Mouse (Mus musculus): ENCODE measurements around the gene Erbb2. TPM values are rescaled to one million over a fixed set of nuclear protein-coding genes. Genes with fewer than 3 reads are reported as not detected.
A peak's percentile ranks its signal among the peaks of the same experiment; 100 is the strongest.

The Erbb2 gene
- polyA plus RNA-seq, 1 experiment from 2014 or later: 41.4 TPM

GRCm38 (mm10) chr11:98390141-98390540, 22.1 kb upstream of the Erbb2 start:
- H3K4me3 ChIP-seq (ENCODE audit: low read length): no peak overlapping the region
- no peak for ATAC-seq (ENCODE audit: low read depth)
- no peaks in the 10 kb centered on the region for H3K36me3 ChIP-seq (ENCODE audit: control insufficient read depth, insufficient read depth, low read length)
- WGBS: 76% methylated on average over 12 of the region's 12 CpGs
- H3K9me3 ChIP-seq (ENCODE audit: control insufficient read depth, low read length): no peaks in the 10 kb centered on the region
- no peak overlapping the region for H3K27ac ChIP-seq (ENCODE audit: low read length)
- peaks cover 47% of the 10 kb centered on the region for H3K4me1 ChIP-seq (replicated peaks; ENCODE audit: control insufficient read depth, insufficient read depth, low read length)
- H3K27me3 ChIP-seq (ENCODE audit: control insufficient read depth, insufficient read depth, low read depth, low read length): peaks cover 26% of the 10 kb centered on the region
- H3K9ac ChIP-seq (ENCODE audit: low read length): no peak overlapping the region
- no peak overlapping the region for H3K4me2 ChIP-seq (ENCODE audit: low read depth, low read length)

- H3K4me2 ChIP-seq (ENCODE audit: low read depth, low read length): no peak overlapping the region
- H3K4me1 ChIP-seq (replicated peaks; ENCODE audit: control insufficient read depth, insufficient read depth, low read length): peaks cover 45% of the 10 kb centered on the region
- H3K36me3 ChIP-seq (ENCODE audit: control insufficient read depth, insufficient read depth, low read length): no peaks in the 10 kb centered on the region
Measured at GRCm38 (mm10) chr11:98392034-98392433, 20.2 kb upstream of the Erbb2 start.

GRCm38 (mm10) chr11:98392645-98393044, 19.6 kb upstream of the Erbb2 start:
- Histone ChIP-seq H3K27ac (ENCODE audit: low read length) (peak overlapping the region; percentile 90), H3K27me3 (ENCODE audit: control insufficient read depth, insufficient read depth, low read depth, low read length) (peaks cover 3% of the 10 kb centered on the region; the same call in 1 of the 2 replicates), H3K9ac (ENCODE audit: low read length) (peak overlapping the region; percentile 10; the same call in 1 of the 2 replicates), H3K4me2 (ENCODE audit: low read depth, low read length) (peak overlapping the region; percentile 4; the same call in 1 of the 2 replicates), H3K36me3 (ENCODE audit: control insufficient read depth, insufficient read depth, low read length) (no peaks in the 10 kb centered on the region), H3K4me1 (replicated peaks; ENCODE audit: control insufficient read depth, insufficient read depth, low read length) (peaks cover 45% of the 10 kb centered on the region), H3K4me3 (ENCODE audit: low read length) (no peak overlapping the region), H3K9me3 (ENCODE audit: control insufficient read depth, low read length) (no peaks in the 10 kb centered on the region)
- WGBS: 40% methylated on average over 4 of the region's 4 CpGs
- no peak for ATAC-seq (ENCODE audit: low read depth)

More at GRCm38 (mm10) chr11:98392034-98392433, 20.2 kb upstream of the Erbb2 start:
- peak; percentile 34 for ATAC-seq (ENCODE audit: low read depth)
- Histone ChIP-seq H3K9me3 (ENCODE audit: control insufficient read depth, low read length) (no peaks in the 10 kb centered on the region), H3K9ac (ENCODE audit: low read length) (0 out of 2 replicates have a peak overlapping the region, but pooled peaks have one; percentile 26), H3K27me3 (ENCODE audit: control insufficient read depth, insufficient read depth, low read depth, low read length) (peaks cover 9% of the 10 kb centered on the region), H3K4me3 (ENCODE audit: low read length) (no peak overlapping the region), H3K27ac (ENCODE audit: low read length) (peak overlapping the region; percentile 90)
- whole genome bisulfite sequencing: 17% methylated on average over 7 of the region's 8 CpGs

- ATAC-seq (ENCODE audit: low read depth): peak; percentile 63
- no peak overlapping the region for H3K4me2 ChIP-seq (ENCODE audit: low read depth, low read length)
- no peaks in the 10 kb centered on the region for H3K36me3 ChIP-seq (ENCODE audit: control insufficient read depth, insufficient read depth, low read length)
- H3K27ac ChIP-seq (ENCODE audit: low read length): peak overlapping the region; percentile 90
- peaks cover 45% of the 10 kb centered on the region for H3K4me1 ChIP-seq (replicated peaks; ENCODE audit: control insufficient read depth, insufficient read depth, low read length)
- no peaks in the 10 kb centered on the region for H3K9me3 ChIP-seq (ENCODE audit: control insufficient read depth, low read length)
- no peaks in the 10 kb centered on the region for H3K27me3 ChIP-seq (ENCODE audit: control insufficient read depth, insufficient read depth, low read depth, low read length)
- 42% methylated on average over 6 of the region's 6 CpGs for WGBS
- no peak overlapping the region for H3K4me3 ChIP-seq (ENCODE audit: low read length)
- 0 out of 2 replicates have a peak overlapping the region, but pooled peaks have one; percentile 44 for H3K9ac ChIP-seq (ENCODE audit: low read length)
Measured at GRCm38 (mm10) chr11:98393317-98393716, 19.0 kb upstream of the Erbb2 start.

GRCm38 (mm10) chr11:98394301-98394700, 18.0 kb upstream of the Erbb2 start:
- Histone ChIP-seq H3K36me3 (ENCODE audit: control insufficient read depth, insufficient read depth, low read length) (no peaks in the 10 kb centered on the region), H3K27me3 (ENCODE audit: control insufficient read depth, insufficient read depth, low read depth, low read length) (no peaks in the 10 kb centered on the region), H3K4me1 (replicated peaks; ENCODE audit: control insufficient read depth, insufficient read depth, low read length) (peaks cover 38% of the 10 kb centered on the region), H3K4me3 (ENCODE audit: low read length) (no peak overlapping the region), H3K9ac (ENCODE audit: low read length) (peak overlapping the region; percentile 22; the same call in 1 of the 2 replicates), H3K9me3 (ENCODE audit: control insufficient read depth, low read length) (no peaks in the 10 kb centered on the region), H3K4me2 (ENCODE audit: low read depth, low read length) (no peak overlapping the region), H3K27ac (ENCODE audit: low read length) (peak overlapping the region; percentile 90)
- WGBS: 18% methylated on average over 6 of the region's 6 CpGs
- no peak for ATAC-seq (ENCODE audit: low read depth)

GRCm38 (mm10) chr11:98395041-98395440, 17.2 kb upstream of the Erbb2 start:
- no peak; the same call in 1 of the 2 replicates for ATAC-seq (ENCODE audit: low read depth)
- Histone ChIP-seq H3K9me3 (ENCODE audit: control insufficient read depth, low read length) (no peaks in the 10 kb centered on the region), H3K4me1 (replicated peaks; ENCODE audit: control insufficient read depth, insufficient read depth, low read length) (peaks cover 44% of the 10 kb centered on the region)

GRCm38 (mm10) chr11:98397946-98398345, 14.3 kb upstream of the Erbb2 start:
- 86% methylated on average over 7 of the region's 7 CpGs for WGBS
- ATAC-seq (ENCODE audit: low read depth): no peak
- Histone ChIP-seq H3K4me2 (ENCODE audit: low read depth, low read length) (no peak overlapping the region), H3K27me3 (ENCODE audit: control insufficient read depth, insufficient read depth, low read depth, low read length) (no peaks in the 10 kb centered on the region), H3K36me3 (ENCODE audit: control insufficient read depth, insufficient read depth, low read length) (no peaks in the 10 kb centered on the region), H3K9ac (ENCODE audit: low read length) (no peak overlapping the region), H3K27ac (ENCODE audit: low read length) (no peak overlapping the region), H3K4me1 (replicated peaks; ENCODE audit: control insufficient read depth, insufficient read depth, low read length) (peaks cover 33% of the 10 kb centered on the region), H3K4me3 (ENCODE audit: low read length) (no peak overlapping the region), H3K9me3 (ENCODE audit: control insufficient read depth, low read length) (no peaks in the 10 kb centered on the region)

More at GRCm38 (mm10) chr11:98395041-98395440, 17.2 kb upstream of the Erbb2 start:
- no peak overlapping the region for H3K4me3 ChIP-seq (ENCODE audit: low read length)
- H3K4me2 ChIP-seq (ENCODE audit: low read depth, low read length): no peak overlapping the region
- no peaks in the 10 kb centered on the region for H3K27me3 ChIP-seq (ENCODE audit: control insufficient read depth, insufficient read depth, low read depth, low read length)
- no peaks in the 10 kb centered on the region for H3K36me3 ChIP-seq (ENCODE audit: control insufficient read depth, insufficient read depth, low read length)
- H3K27ac ChIP-seq (ENCODE audit: low read length): peak overlapping the region; percentile 90
- 28% methylated on average over 4 of the region's 4 CpGs for WGBS
- H3K9ac ChIP-seq (ENCODE audit: low read length): peak overlapping the region; percentile 34; the same call in 1 of the 2 replicates

GRCm38 (mm10) chr11:98400161-98400726, 12.0 kb upstream of the Erbb2 start, which contains the start of gene Pgap3:
Gene Pgap3 (minus strand): TSS chr11:98400490.
- peak within 1 kb of the TSS; percentile 98 for H3K27ac ChIP-seq (ENCODE audit: low read length)
- peaks cover 11% of the 10 kb centered on the region for H3K4me1 ChIP-seq (replicated peaks; ENCODE audit: control insufficient read depth, insufficient read depth, low read length)
- H3K4me2 ChIP-seq (ENCODE audit: low read depth, low read length): peak within 1 kb of the TSS; percentile 81
- no peaks in the 10 kb centered on the region for H3K27me3 ChIP-seq (ENCODE audit: control insufficient read depth, insufficient read depth, low read depth, low read length)
- under 1% methylated on average over 40 of the region's 40 CpGs for WGBS
- no peaks in the 10 kb centered on the region for H3K36me3 ChIP-seq (ENCODE audit: control insufficient read depth, insufficient read depth, low read length)
- H3K9ac ChIP-seq (ENCODE audit: low read length): peak within 1 kb of the TSS; percentile 87
- H3K9me3 ChIP-seq (ENCODE audit: control insufficient read depth, low read length): no peaks in the 10 kb centered on the region
- peak within 1 kb of the TSS; percentile 72 for H3K4me3 ChIP-seq (ENCODE audit: low read length)
- ATAC-seq (ENCODE audit: low read depth): peak; percentile 93

GRCm38 (mm10) chr11:98400816-98401215, 11.5 kb upstream of the Erbb2 start:
- Histone ChIP-seq H3K4me3 (ENCODE audit: low read length) (peak overlapping the region; percentile 72), H3K4me2 (ENCODE audit: low read depth, low read length) (peak overlapping the region; percentile 81), H3K27me3 (ENCODE audit: control insufficient read depth, insufficient read depth, low read depth, low read length) (no peaks in the 10 kb centered on the region), H3K36me3 (ENCODE audit: control insufficient read depth, insufficient read depth, low read length) (no peaks in the 10 kb centered on the region), H3K9ac (ENCODE audit: low read length) (peak overlapping the region; percentile 87), H3K27ac (ENCODE audit: low read length) (peak overlapping the region; percentile 98), H3K4me1 (replicated peaks; ENCODE audit: control insufficient read depth, insufficient read depth, low read length) (peaks cover 10% of the 10 kb centered on the region; the same call in 1 of the 2 replicates), H3K9me3 (ENCODE audit: control insufficient read depth, low read length) (no peaks in the 10 kb centered on the region)
- 45% methylated on average over 3 of the region's 3 CpGs for WGBS
- peak; percentile 42; the same call in 1 of the 2 replicates for ATAC-seq (ENCODE audit: low read depth)

All from lung, embryonic 16.5 days (tissue).